Mouse (Mus musculus) natural killer cell, adult 2 months (primary cell): ENCODE data around the gene Klk4.

Source experiments
- DNase-seq, 2 experiments: peaks; one replicate each; pipeline ENCODE4 v3.0.0; 2022; ENCODE audit warnings: low spot score in 2 of 2

Klk4 gene

DNA sequence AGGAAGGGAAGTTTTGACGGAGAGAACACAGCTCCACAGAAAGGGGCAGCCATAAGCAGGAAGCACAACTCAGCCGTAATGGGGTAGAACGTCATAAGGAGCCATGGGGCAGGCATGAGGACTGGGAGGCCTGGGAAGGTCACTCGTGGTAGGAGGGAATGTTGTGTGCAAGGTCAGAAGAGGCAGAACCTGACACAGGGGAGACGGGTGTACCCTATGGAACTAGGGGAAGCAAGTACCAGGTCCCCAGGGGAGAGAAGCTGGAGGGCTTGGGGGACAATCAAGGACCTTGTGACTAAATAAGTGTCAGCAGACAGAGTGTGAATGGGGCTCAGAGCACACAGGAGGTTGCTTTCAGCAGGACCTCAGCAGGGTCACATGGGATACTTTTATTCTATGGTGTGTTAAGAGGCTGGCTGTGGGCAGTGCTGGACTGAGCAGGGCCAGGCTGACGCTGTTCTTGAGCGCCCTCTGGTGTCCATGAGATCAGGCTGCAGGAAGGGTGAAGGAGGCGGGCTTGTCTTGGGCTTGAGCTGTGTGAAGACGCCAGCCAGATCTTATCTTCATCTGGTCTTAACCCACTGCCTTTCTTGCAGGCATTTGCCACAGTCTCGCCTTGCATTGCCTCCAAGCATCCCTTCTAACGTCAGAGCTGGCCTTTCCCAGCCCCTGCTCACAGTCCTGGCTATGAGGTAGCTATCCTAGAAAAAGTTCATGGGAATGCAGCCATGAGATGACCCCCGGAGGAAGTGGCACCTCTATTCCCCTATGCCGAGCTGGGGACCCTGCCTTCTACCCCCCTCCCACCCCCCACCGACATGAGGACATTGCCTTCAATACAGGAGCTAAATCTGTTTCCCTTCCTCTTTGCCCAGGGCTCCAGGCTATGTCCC lies 38.8 kb downstream of the Klk4 start:
- DNase-seq: peak; percentile 25 to 46

DNA sequence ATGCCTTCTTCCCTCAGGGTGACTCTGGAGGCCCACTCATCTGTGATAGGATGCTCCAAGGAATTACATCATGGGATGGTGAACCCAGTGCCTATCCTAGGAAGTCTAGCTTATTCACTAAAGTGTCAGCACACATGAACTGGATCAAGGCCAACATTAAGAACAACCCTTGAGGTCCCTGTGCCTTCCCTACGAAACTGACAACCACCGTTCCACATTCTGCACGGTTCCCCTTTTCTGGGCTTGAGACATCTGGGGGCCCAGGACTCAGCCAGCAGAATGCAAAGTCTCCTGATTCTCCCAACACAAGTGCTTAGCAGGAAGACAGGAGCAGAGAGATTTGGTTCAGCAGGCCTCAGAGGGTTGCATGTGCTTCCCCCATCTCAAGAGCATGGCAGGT lies 39.6 kb downstream of the Klk4 start:
- DNase-seq: no peak

DNA sequence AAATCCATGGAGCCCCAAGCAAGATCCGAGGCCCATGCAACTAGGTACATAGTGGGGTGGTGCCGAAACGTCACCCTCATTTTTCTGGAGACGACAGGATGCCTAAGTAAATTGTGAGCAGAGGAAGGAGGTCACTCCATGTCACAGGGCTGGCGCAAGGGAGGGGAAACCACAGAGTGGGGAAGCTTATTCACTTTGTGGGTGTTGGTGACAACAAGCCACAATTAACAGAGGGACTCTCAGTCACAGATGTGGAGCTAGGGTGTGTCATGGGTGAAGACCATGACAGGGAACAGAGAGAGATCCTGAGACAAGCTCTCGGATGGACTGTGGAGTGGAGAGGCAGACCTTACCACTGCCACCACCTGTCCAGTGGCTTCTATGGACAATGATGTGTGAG lies 40.1 kb downstream of the Klk4 start:
- no peak for DNase-seq

DNA sequence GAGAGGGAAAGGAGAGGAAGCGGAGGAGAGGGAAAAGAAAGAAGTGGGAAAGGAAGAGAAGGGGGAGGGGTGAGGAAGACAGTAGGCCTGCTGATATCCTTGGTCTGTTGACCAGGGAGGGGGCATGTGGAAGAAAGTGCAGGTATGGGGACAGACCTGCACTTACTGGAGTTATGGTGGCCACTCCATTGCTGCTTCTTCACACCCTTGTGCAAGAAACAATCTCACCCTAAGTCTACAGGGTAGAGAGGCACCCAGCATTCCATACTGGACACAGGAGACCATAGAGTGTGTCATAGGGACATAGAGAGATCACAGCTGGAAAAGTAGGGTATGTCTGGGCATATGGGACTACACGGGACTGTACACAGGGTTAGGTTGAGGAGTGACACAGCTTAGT lies 41.0 kb downstream of the Klk4 start:
- DNase-seq: no peak

DNA sequence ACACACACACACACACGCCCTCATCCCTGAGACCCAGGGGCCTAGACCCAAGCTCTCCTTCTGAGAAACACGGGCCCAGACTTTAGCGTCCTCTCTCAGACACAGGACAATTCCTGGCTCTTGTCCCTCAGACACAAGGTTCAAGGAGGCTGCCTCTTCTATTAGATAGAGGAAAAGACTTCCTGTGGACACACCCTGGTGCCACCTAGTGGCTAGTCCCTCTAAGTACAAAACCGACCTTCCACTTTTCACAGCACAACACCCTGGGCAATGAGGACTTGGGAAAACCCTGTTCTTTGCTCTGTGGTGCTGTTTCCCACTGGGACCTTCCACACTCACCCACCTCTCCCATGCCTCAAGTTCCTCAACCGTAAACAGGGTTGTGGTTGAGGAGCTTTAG lies 45.0 kb downstream of the Klk4 start:
- no peak for DNase-seq

DNA sequence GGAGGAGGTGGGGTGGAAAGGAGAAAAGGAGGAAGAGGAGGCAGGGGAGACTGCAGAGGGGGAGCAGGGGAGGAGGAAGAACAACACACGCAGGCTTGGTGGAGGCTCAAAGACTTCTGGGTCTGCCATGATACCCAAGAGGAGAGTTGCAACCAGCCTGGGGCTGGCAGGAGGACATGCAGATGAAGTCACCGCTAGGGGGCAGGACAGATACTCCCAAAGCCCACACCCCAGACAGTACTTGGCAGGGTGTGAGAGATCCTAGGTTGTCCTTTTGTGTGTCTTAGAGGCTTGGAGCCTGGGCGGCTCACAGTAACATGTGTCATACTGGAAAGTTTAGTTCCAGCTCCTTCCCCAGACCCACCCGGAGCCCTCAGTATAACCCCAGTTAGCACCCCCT lies 47.6 kb downstream of the Klk4 start:
- DNase-seq: no peak

DNA sequence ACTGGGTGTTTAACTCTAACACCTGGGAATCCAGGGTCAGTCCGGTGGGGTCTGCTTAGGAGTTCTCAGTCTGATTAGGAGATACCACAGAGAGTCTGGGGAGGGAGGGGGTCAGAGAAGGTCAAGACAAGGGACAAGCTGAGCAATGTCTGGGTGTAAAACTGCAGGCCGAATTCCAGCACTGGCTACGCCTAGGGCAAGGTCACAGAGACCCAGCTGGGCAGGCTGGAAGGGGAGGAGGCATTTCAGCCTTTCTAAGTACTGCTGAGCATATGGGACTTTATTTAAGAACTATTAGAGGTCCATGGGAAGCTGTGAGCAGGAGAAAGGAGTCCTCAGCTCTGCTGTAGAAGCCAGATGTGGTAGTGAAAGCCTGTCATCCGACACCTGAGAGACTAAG lies 51.4 kb downstream of the Klk4 start:
- DNase-seq: no peak

DNA sequence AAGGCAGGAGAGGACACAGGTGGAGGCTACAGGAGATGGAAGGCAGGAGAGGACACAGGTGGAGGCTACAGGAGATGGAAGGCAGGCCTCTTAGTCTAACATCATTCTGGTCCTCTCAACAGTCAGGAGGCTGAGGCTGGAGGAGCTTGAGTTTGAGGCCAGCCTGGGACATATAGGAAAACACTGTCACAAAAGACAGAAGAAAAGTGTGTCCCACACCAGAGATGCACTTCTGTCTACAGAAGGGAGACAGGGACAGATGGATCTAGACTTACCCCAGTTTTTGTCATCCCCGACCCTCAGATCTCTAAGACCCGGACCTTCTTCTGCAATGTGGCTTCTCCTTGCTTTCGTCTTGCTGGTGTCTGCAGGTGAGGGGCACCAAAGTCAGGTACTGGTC lies 52.5 kb downstream of the Klk4 start, which contains the start of gene Klk15:
TSS of gene Klk15 (plus strand) at position 301 of the 400 bp plus-strand sequence.
- DNase-seq: no peak

DNA sequence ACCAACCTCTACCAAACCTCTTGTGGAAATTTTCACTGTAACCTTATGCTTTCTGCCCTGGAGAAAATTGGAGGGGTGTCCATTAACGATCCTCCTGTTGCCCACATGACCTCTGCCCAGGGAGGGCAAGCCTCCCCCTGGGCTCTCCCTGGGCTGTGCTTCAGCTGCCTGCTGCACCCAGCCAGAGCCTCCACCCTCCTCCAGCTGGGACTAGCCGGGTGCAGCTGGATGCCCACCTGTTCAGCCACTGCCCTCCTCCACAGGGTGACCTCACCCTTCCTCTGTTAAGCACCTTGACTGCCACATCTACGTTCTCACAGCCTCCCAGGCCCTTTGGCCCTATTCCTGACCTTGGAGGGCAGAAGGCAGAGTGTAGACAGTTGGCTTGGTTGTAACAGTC lies 53.8 kb downstream of the Klk4 start:
- DNase-seq: no peak
